Mouse (Mus musculus): ENCODE data around the gene Pilrb1. TPM values are rescaled to one million over a fixed set of nuclear protein-coding genes. Genes with fewer than 3 reads are reported as not detected.
"Not testable (repeated sequence)": the region's sequence is repeated elsewhere in the genome, so short reads cannot be mapped to it uniquely, and the experiment has no call there.

Pilrb1 gene
- polyA plus RNA-seq, 1 experiment from 2014 or later: 0.33 TPM

- H3K27me3 ChIP-seq (ENCODE audit: control insufficient read depth, insufficient read depth, low read length); H3K27ac ChIP-seq (replicated peaks); H3K4me1 ChIP-seq (replicated peaks; ENCODE audit: control insufficient read depth, insufficient read depth); H3K4me2 ChIP-seq (replicated peaks; ENCODE audit: low read depth); H3K4me3 ChIP-seq (ENCODE audit: low read depth, low read length); H3K9me3 ChIP-seq (ENCODE audit: control insufficient read depth, low read length); H3K9ac ChIP-seq (ENCODE audit: low read length); DNase-seq (ENCODE audit: low spot score); H3K36me3 ChIP-seq (ENCODE audit: control insufficient read depth, insufficient read depth, low read length); ATAC-seq (ENCODE audit: low FRiP score, low TSS enrichment): not testable (repeated sequence)
- 84% methylated on average over 1 of the region's 1 CpGs for WGBS
Observed at GRCm38 (mm10) chr5:137850313-137850712, 7.6 kb downstream of the Pilrb1 start.

DNA sequence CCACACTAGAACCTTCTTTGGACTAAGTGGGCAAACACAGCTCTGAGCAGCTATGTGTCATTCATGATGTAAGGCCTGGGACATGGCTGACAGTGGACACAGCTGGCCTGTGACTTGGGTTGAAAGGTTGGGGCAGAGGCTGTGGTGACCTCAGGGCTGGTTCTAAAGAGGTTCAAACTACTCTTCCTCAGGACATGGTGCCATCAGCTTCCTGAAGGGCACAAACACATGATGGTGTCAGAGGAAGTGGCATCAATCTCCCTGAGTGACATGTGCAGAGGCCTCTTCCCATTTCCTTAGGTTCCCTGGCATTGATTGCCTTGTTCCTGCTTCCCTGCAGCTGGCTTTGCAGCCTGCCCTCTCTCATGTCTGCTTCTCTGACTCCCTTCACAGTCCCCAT is 20.8 kb downstream of the Pilrb1 start:
- not testable (repeated sequence) for H3K36me3 ChIP-seq (ENCODE audit: control insufficient read depth, insufficient read depth, low read length); H3K9ac ChIP-seq (ENCODE audit: low read length); H3K27ac ChIP-seq (replicated peaks); H3K27me3 ChIP-seq (ENCODE audit: control insufficient read depth, insufficient read depth, low read length); DNase-seq (ENCODE audit: low spot score); H3K4me3 ChIP-seq (ENCODE audit: low read depth, low read length); H3K9me3 ChIP-seq (ENCODE audit: control insufficient read depth, low read length); H3K4me1 ChIP-seq (replicated peaks; ENCODE audit: control insufficient read depth, insufficient read depth); ATAC-seq (ENCODE audit: low FRiP score, low TSS enrichment); H3K4me2 ChIP-seq (replicated peaks; ENCODE audit: low read depth)

DNA sequence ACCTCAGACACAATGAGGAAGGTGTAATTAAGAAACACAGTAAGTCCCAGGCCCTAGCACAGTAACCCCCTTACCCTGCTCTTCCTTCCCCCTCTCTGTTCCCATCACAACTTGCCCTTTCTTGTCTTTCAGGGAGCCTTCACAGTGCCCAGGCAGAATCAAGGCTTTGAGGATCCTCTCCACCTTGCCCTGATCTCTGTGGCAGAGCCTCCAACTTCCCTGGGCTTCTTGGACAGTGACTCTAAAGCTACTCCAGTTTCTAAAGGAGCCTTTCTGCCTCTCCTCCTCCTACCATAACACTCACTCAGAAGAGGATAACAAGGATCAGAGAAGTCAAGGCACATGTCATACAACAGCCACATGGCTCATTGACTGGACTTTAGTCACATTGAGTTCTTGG is 21.3 kb downstream of the Pilrb1 start:
- DNase-seq (ENCODE audit: low spot score) (no peak), ATAC-seq (ENCODE audit: low FRiP score, low TSS enrichment) (no peak)
- Histone ChIP-seq H3K4me1 (replicated peaks; ENCODE audit: control insufficient read depth, insufficient read depth) (no peaks in the 10 kb centered on the region), H3K36me3 (ENCODE audit: control insufficient read depth, insufficient read depth, low read length) (no peaks in the 10 kb centered on the region), H3K4me2 (replicated peaks; ENCODE audit: low read depth) (no peak overlapping the region), H3K4me3 (ENCODE audit: low read depth, low read length) (no peak overlapping the region), H3K9me3 (ENCODE audit: control insufficient read depth, low read length) (no peaks in the 10 kb centered on the region), H3K9ac (ENCODE audit: low read length) (no peak overlapping the region), H3K27ac (replicated peaks) (no peak overlapping the region), H3K27me3 (ENCODE audit: control insufficient read depth, insufficient read depth, low read length) (no peaks in the 10 kb centered on the region)
- TF ChIP-seq CTCF (IDR thresholded peaks at IDR 0.05; ENCODE audit: low read depth) (no peak), EP300 (optimal IDR thresholded peaks at IDR 0.05) (no peak)

- H3K36me3 ChIP-seq (ENCODE audit: control insufficient read depth, insufficient read depth, low read length); H3K4me2 ChIP-seq (replicated peaks; ENCODE audit: low read depth); ATAC-seq (ENCODE audit: low FRiP score, low TSS enrichment); H3K27me3 ChIP-seq (ENCODE audit: control insufficient read depth, insufficient read depth, low read length); H3K9ac ChIP-seq (ENCODE audit: low read length); H3K4me3 ChIP-seq (ENCODE audit: low read depth, low read length); H3K4me1 ChIP-seq (replicated peaks; ENCODE audit: control insufficient read depth, insufficient read depth); H3K27ac ChIP-seq (replicated peaks); H3K9me3 ChIP-seq (ENCODE audit: control insufficient read depth, low read length); DNase-seq (ENCODE audit: low spot score): not testable (repeated sequence)
- WGBS: 49% methylated on average over 2 of the region's 2 CpGs
Observed at GRCm38 (mm10) chr5:137835966-137836520, 21.9 kb downstream of the Pilrb1 start, which contains the start of gene Pilra. Gene Pilra (minus strand): TSS chr5:137836281.

DNA sequence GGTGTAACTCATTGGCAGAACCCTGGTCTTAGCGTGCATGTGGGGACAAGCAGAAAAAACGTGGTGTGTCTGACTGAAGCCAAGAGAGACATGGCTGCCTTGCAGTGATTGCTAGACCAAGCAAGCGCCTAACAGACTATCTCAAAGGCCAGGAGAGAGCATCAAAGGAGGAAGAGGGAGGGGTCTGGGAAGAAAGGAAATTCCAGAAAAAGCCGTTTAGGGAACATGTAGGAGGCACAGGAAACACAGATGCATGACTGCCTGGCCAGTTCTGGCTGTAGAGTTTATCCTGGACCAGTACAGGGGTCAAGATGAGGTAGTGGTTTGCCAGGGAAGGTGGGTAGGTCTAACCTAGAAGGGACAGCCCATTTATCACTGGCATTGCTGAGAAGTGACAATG is 24.4 kb downstream of the Pilrb1 start:
- no peaks in the 10 kb centered on the region for H3K36me3 ChIP-seq (ENCODE audit: control insufficient read depth, insufficient read depth, low read length)
- no peak overlapping the region for H3K9ac ChIP-seq (ENCODE audit: low read length)
- TF ChIP-seq CTCF (IDR thresholded peaks at IDR 0.05; ENCODE audit: low read depth): no peak
- TF ChIP-seq EP300 (optimal IDR thresholded peaks at IDR 0.05): no peak
- H3K9me3 ChIP-seq (ENCODE audit: control insufficient read depth, low read length): no peaks in the 10 kb centered on the region
- no peaks in the 10 kb centered on the region for H3K4me1 ChIP-seq (replicated peaks; ENCODE audit: control insufficient read depth, insufficient read depth)
- H3K4me3 ChIP-seq (ENCODE audit: low read depth, low read length): no peak overlapping the region
- 48% methylated on average over 4 of the region's 4 CpGs for WGBS
- no peak overlapping the region for H3K4me2 ChIP-seq (replicated peaks; ENCODE audit: low read depth)
- DNase-seq (ENCODE audit: low spot score) (no peak), ATAC-seq (ENCODE audit: low FRiP score, low TSS enrichment) (no peak)
- H3K27me3 ChIP-seq (ENCODE audit: control insufficient read depth, insufficient read depth, low read length): no peaks in the 10 kb centered on the region
- no peak overlapping the region for H3K27ac ChIP-seq (replicated peaks)

- H3K4me2 ChIP-seq (replicated peaks; ENCODE audit: low read depth): no peak overlapping the region
- H3K4me1 ChIP-seq (replicated peaks; ENCODE audit: control insufficient read depth, insufficient read depth): no peaks in the 10 kb centered on the region
- no peaks in the 10 kb centered on the region for H3K36me3 ChIP-seq (ENCODE audit: control insufficient read depth, insufficient read depth, low read length)
- H3K9me3 ChIP-seq (ENCODE audit: control insufficient read depth, low read length): no peaks in the 10 kb centered on the region
- TF ChIP-seq CTCF (IDR thresholded peaks at IDR 0.05; ENCODE audit: low read depth) (no peak), EP300 (optimal IDR thresholded peaks at IDR 0.05) (no peak)
- no peak for DNase-seq (ENCODE audit: low spot score)
- WGBS: 74% methylated on average over 6 of the region's 6 CpGs
- no peak overlapping the region for H3K27ac ChIP-seq (replicated peaks)
- no peak overlapping the region for H3K4me3 ChIP-seq (ENCODE audit: low read depth, low read length)
- no peak overlapping the region for H3K9ac ChIP-seq (ENCODE audit: low read length)
- H3K27me3 ChIP-seq (ENCODE audit: control insufficient read depth, insufficient read depth, low read length): no peaks in the 10 kb centered on the region
- ATAC-seq (ENCODE audit: low FRiP score, low TSS enrichment): no peak
Observed at GRCm38 (mm10) chr5:137831506-137831905, 26.4 kb downstream of the Pilrb1 start.
